Comparison of ENCODE assay signal across 8 mouse cellular contexts in genomic region chr4:130341691-130342090, GRCm38 (mm10). TPM values are rescaled to one million over a fixed set of nuclear protein-coding genes. Genes with fewer than 3 reads are reported as not detected.
A peak's percentile ranks its signal among the peaks of the same experiment; 100 is the strongest.
DNase-seq lines count a peak whose midpoint lies in the region; ATAC-seq and TF ChIP-seq lines count a peak whose summit lies in the region.

No protein-coding gene starts in this region.

- H3K9ac ChIP-seq in midbrain, postnatal 0 days (replicated peaks; ENCODE audit: low read length, poor library complexity, severe bottlenecking) = no peak overlapping the region

- H3K27ac ChIP-seq in left cerebral cortex, adult 2 months = no peak overlapping the region
- no peak overlapping the region for H3K27ac ChIP-seq in cerebellum, adult 2 months (ENCODE audit: insufficient read depth, low read length)
- no peak overlapping the region for H3K27ac ChIP-seq in midbrain, postnatal 0 days (ENCODE audit: low read depth, low read length)

- 0 out of 2 replicates have a peak, but pooled peaks cover 2% of the 10 kb centered on the region for H3K4me1 ChIP-seq in cerebellum, adult 2 months (ENCODE audit: control insufficient read depth, insufficient read depth, low read length)
- H3K4me1 ChIP-seq in midbrain, postnatal 0 days (ENCODE audit: insufficient read depth, low read length) = no peaks in the 10 kb centered on the region

- intact Hi-C loops in left cerebral cortex, adult 2 months (cut with DNase I) = loop anchor here (1.0 kb wide), 1 partner anchor 193 kb away; no protein-coding TSS in a partner anchor

- no peak; the same call in 1 of the 2 replicates for ATAC-seq in midbrain, postnatal 0 days (ENCODE audit: low FRiP score)

- no peaks in the 10 kb centered on the region for H3K27me3 ChIP-seq in cerebellum, adult 2 months (ENCODE audit: control insufficient read depth, insufficient read depth, low read length)
- H3K27me3 ChIP-seq in midbrain, postnatal 0 days (ENCODE audit: insufficient read depth, low read length) = no peaks in the 10 kb centered on the region

- no peak for TF ChIP-seq POLR2A in cerebellum, adult 2 months (IDR thresholded peaks at IDR 0.05; ENCODE audit: borderline replicate concordance, insufficient read depth, low read length)

- peaks cover 28% of the 10 kb centered on the region for H3K36me3 ChIP-seq in midbrain, postnatal 0 days (ENCODE audit: insufficient read depth, low read length)

- no peak overlapping the region for H3K4me2 ChIP-seq in midbrain, postnatal 0 days (ENCODE audit: low read depth, low read length, poor library complexity, severe bottlenecking)

- 19% methylated on average over 4 of the region's 4 CpGs for WGBS in cerebellum, adult 2 months
- 22% methylated on average over 4 of the region's 4 CpGs for WGBS in midbrain, postnatal 0 days

- no peaks in the 10 kb centered on the region for H3K9me3 ChIP-seq in midbrain, postnatal 0 days (ENCODE audit: low read length)

- DNase-seq in left cerebral cortex, adult 2 months (ENCODE audit: extremely low spot score in 1 of 2, low spot score in 2 of 2) = peak in 1 of 2 experiments; percentile 54
- no peak for DNase-seq in left cerebral cortex, adult 8-10 months (ENCODE audit: low spot score in 2 of 2)
- DNase-seq in NIH3T3 (ENCODE audit: low read depth) = peak; percentile 84
- DNase-seq in cerebellum, adult 2 months = peak; percentile 64 to 69
- DNase-seq in gastrocnemius, postnatal 10 days = peak; percentile 38
- DNase-seq in layer of hippocampus, postnatal 25 days (ENCODE audit: extremely low spot score in 1 of 2, low spot score in 1 of 2) = peak; percentile 28 to 44
- peak; percentile 72 for DNase-seq in midbrain, postnatal 0 days (ENCODE audit: low spot score)
- DNase-seq in thymus, postnatal 4 days = peak; percentile 69

- peak; percentile 87 for TF ChIP-seq CTCF in left cerebral cortex, adult 2 months (IDR thresholded peaks at IDR 0.05)
- peak; percentile 57; the same call in 1 of the 2 replicates for TF ChIP-seq CTCF in cerebellum, adult 2 months (IDR thresholded peaks at IDR 0.05; ENCODE audit: borderline replicate concordance, insufficient read depth, low read depth, low read length)
- peak; percentile 91 for TF ChIP-seq CTCF in midbrain, postnatal 0 days (IDR thresholded peaks at IDR 0.05)

- H3K4me3 ChIP-seq in left cerebral cortex, adult 2 months = no peak overlapping the region
- no peak overlapping the region for H3K4me3 ChIP-seq in cerebellum, adult 2 months (replicated peaks; ENCODE audit: insufficient read depth, low read depth, low read length)
- H3K4me3 ChIP-seq in midbrain, postnatal 0 days (ENCODE audit: low read depth, low read length) = no peak overlapping the region

RNA-seq across cellular contexts. Expression of gene Zcchc17, which starts 18.1 kb away (rescaled TPM):
- total RNA-seq in left cerebral cortex, adult 2 months (2021) = 10 to 100 TPM; 64.0 to 64.2 TPM
- total RNA-seq in left cerebral cortex, adult 8-10 months (2022) = 10 to 100 TPM; 57.2 to 61.5 (median 60.9) TPM
- 87.9 and 89.6 TPM in 2 replicates for polyA plus RNA-seq in cerebellum, adult 2 months (2012; rRNA removed)
- 10 to 100 TPM; 45.4 to 46.9 TPM for total RNA-seq in gastrocnemius, postnatal 10 days (2021)
- total RNA-seq in layer of hippocampus, postnatal 25 days (2021) = 10 to 100 TPM; 65.4 to 67.7 TPM
- total RNA-seq in midbrain, postnatal 0 days (2014; rRNA removed) = 27.7 and 38.3 TPM in 2 replicates
- polyA plus RNA-seq in midbrain, postnatal 0 days (2015; fragmentation: Nextera tagmentation; extraction: Ambion mirVana) = 102 TPM in 2 replicates

RNA-seq across cellular contexts. Expression of gene Snrnp40, which starts 18.2 kb away (rescaled TPM):
- 10 to 100 TPM; 24.2 to 25.4 TPM for total RNA-seq in left cerebral cortex, adult 2 months (2021)
- total RNA-seq in left cerebral cortex, adult 8-10 months (2022) = 10 to 100 TPM; 23.6 to 28.2 (median 27.6) TPM
- polyA plus RNA-seq in cerebellum, adult 2 months (2012; rRNA removed) = 35.7 and 39.5 TPM in 2 replicates
- 10 to 100 TPM; 27.2 to 29.5 TPM for total RNA-seq in gastrocnemius, postnatal 10 days (2021)
- 10 to 100 TPM; 28.8 to 31.3 TPM for total RNA-seq in layer of hippocampus, postnatal 25 days (2021)
- 57.6 and 70.2 TPM in 2 replicates for total RNA-seq in midbrain, postnatal 0 days (2014; rRNA removed)
- polyA plus RNA-seq in midbrain, postnatal 0 days (2015; fragmentation: Nextera tagmentation; extraction: Ambion mirVana) = 75.5 and 76.8 TPM in 2 replicates

RNA-seq across cellular contexts. Expression of gene Gm10570, which starts 33.2 kb away (rescaled TPM):
- total RNA-seq in left cerebral cortex, adult 2 months (2021) = 1 to 10 TPM; 1.0 to 2.3 TPM
- total RNA-seq in left cerebral cortex, adult 8-10 months (2022) = 1 to 10 TPM in 3 of 4 experiments, not detected in 1; 1.7 to 2.5 (median 2.2) TPM
- 1.6 and 1.7 TPM in 2 replicates for polyA plus RNA-seq in cerebellum, adult 2 months (2012; rRNA removed)
- total RNA-seq in gastrocnemius, postnatal 10 days (2021) = not detected
- 1 to 10 TPM; 1.2 to 1.4 TPM for total RNA-seq in layer of hippocampus, postnatal 25 days (2021)
- total RNA-seq in midbrain, postnatal 0 days (2014; rRNA removed) = 2.1 TPM in 1 of 2 replicates, not detected in the other
- polyA plus RNA-seq in midbrain, postnatal 0 days (2015; fragmentation: Nextera tagmentation; extraction: Ambion mirVana) = 1.5 and 1.9 TPM in 2 replicates

RNA-seq across cellular contexts. Expression of gene Fabp3, which starts 33.3 kb away (rescaled TPM):
- total RNA-seq in left cerebral cortex, adult 2 months (2021) = 100 to 1,000 TPM; 124 to 126 TPM
- 100 to 1,000 TPM; 131 to 144 (median 138) TPM for total RNA-seq in left cerebral cortex, adult 8-10 months (2022)
- 196 and 220 TPM in 2 replicates for polyA plus RNA-seq in cerebellum, adult 2 months (2012; rRNA removed)
- total RNA-seq in gastrocnemius, postnatal 10 days (2021) = 100 to 1,000 TPM; 465 to 601 TPM
- 100 to 1,000 TPM; 108 to 111 TPM for total RNA-seq in layer of hippocampus, postnatal 25 days (2021)
- 143 and 179 TPM in 2 replicates for total RNA-seq in midbrain, postnatal 0 days (2014; rRNA removed)
- 394 and 409 TPM in 2 replicates for polyA plus RNA-seq in midbrain, postnatal 0 days (2015; fragmentation: Nextera tagmentation; extraction: Ambion mirVana)

Comparison
In these comparisons a context has a peak if more than half of its experiments do, and no peak if none do; other contexts are left out.
1. DNase-seq: peak in NIH3T3 (single experiment), cerebellum, adult 2 months (2 of 2), gastrocnemius, postnatal 10 days (single experiment), layer of hippocampus, postnatal 25 days (2 of 2), midbrain, postnatal 0 days (single experiment) and thymus, postnatal 4 days (single experiment); none in left cerebral cortex, adult 8-10 months (0 of 2).
2. Peak in every context shown above with its lines, with median percentiles within 50 percentile points of each other: CTCF ChIP-seq.